Mouse (Mus musculus) megakaryocyte progenitor cell, adult 5-6 weeks (primary cell): ENCODE data around the gene 1700010I14Rik. TPM values are rescaled to one million over a fixed set of nuclear protein-coding genes. Genes with fewer than 3 reads are reported as not detected.
A peak's percentile ranks its signal among the peaks of the same experiment; 100 is the strongest.

Experiments used
- ATAC-seq: replicated peaks from 2 replicates; pipeline ENCODE4 v1.8.0; 2016; ENCODE audit warnings: mild to moderate bottlenecking, moderate TSS enrichment, inconsistent platforms; ENCODE audit not compliant: poor library complexity
- total RNA-seq, 2 experiments: library from RNA; stranded (forward) in 1 of 2; stranded (reverse) in 1 of 2; fragments of 157-497, 149-512 nt in 1 of 2; fragments of 200-1000 nt in 1 of 2; gene quantifications; 2 replicates each; pipeline versions ENCODE4 v1.2.3 to v1.2.4; 2015 to 2017

Gene 1700010I14Rik
- total RNA-seq (2015) (4.0 and 5.7 TPM in 2 replicates), total RNA-seq (2017) (5.2 and 7.6 TPM in 2 replicates)

GRCm38 (mm10) chr17:8988119-8988807 is at the start of gene 1700010I14Rik:
Gene 1700010I14Rik, plus strand, starts transcription at chr17:8988333.
- ATAC-seq, result peak; percentile 94

GRCm38 (mm10) chr17:8951588-8951987 is 36.5 kb upstream of the 1700010I14Rik start:
- ATAC-seq, result no peak

- no peak for ATAC-seq
Measured at GRCm38 (mm10) chr17:8952951-8953350, 35.2 kb upstream of the 1700010I14Rik start.

GRCm38 (mm10) chr17:8958125-8958524 is 30.0 kb upstream of the 1700010I14Rik start:
- ATAC-seq, result no peak

GRCm38 (mm10) chr17:8960386-8960785 is 27.7 kb upstream of the 1700010I14Rik start:
- ATAC-seq, result no peak

GRCm38 (mm10) chr17:8961097-8961496 is 27.0 kb upstream of the 1700010I14Rik start:
- ATAC-seq, result no peak

GRCm38 (mm10) chr17:8961644-8962043 is 26.5 kb upstream of the 1700010I14Rik start:
- no peak for ATAC-seq

- ATAC-seq, result no peak
Measured at GRCm38 (mm10) chr17:8965177-8965576, 23.0 kb upstream of the 1700010I14Rik start.

- ATAC-seq, result no peak
Measured at GRCm38 (mm10) chr17:8972152-8972854, 15.8 kb upstream of the 1700010I14Rik start.

GRCm38 (mm10) chr17:8973331-8973730 is 14.8 kb upstream of the 1700010I14Rik start:
- no peak for ATAC-seq

GRCm38 (mm10) chr17:8974423-8974822 is 13.7 kb upstream of the 1700010I14Rik start:
- ATAC-seq, result no peak

GRCm38 (mm10) chr17:8974823-8975397 is 13.2 kb upstream of the 1700010I14Rik start:
- peak; percentile 51 for ATAC-seq

GRCm38 (mm10) chr17:8976745-8977144 is 11.4 kb upstream of the 1700010I14Rik start:
- no peak for ATAC-seq

GRCm38 (mm10) chr17:8977271-8977670 is 10.9 kb upstream of the 1700010I14Rik start:
- peak; percentile 64 for ATAC-seq

- no peak for ATAC-seq
Measured at GRCm38 (mm10) chr17:8983576-8983975, 4.6 kb upstream of the 1700010I14Rik start.

GRCm38 (mm10) chr17:8985714-8986113 is 2.4 kb upstream of the 1700010I14Rik start:
- ATAC-seq, result no peak

GRCm38 (mm10) chr17:8986551-8986950 is 1.6 kb upstream of the 1700010I14Rik start:
- ATAC-seq, result no peak

- no peak for ATAC-seq
Measured at GRCm38 (mm10) chr17:8987369-8987768, 764 bp upstream of the 1700010I14Rik start.

- ATAC-seq, result peak; percentile 60
Measured at GRCm38 (mm10) chr17:8991160-8991559, 3.0 kb downstream of the 1700010I14Rik start.

- no peak for ATAC-seq
Measured at GRCm38 (mm10) chr17:8995344-8995743, 7.2 kb downstream of the 1700010I14Rik start.

GRCm38 (mm10) chr17:9002438-9002837 is 14.3 kb downstream of the 1700010I14Rik start:
- peak; percentile 77 for ATAC-seq

- ATAC-seq, result no peak
Measured at GRCm38 (mm10) chr17:9004516-9004915, 16.4 kb downstream of the 1700010I14Rik start.
